Mouse (Mus musculus): ENCODE measurements around the gene Gm10974.

DNA sequence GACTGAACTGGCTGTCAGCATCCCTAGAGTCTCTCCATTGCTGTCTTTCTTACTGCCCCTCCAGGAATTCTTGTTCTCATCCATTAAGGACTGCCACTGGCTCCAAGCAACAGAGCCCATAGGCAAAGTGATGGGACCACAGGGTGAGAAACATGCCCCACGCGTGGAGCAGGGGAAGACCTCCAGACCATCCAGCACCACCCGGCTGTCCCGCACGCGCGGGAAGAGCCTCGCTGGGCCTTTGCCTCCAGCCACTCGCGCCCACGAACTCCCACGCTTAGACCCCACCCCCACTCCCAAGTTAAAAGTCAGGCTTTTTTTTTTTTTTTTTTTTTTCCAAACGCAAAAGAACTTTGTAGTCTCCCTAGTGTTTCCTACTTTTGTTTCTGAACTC lies 21.7 kb downstream of the Gm10974 start:
- no peak for TF ChIP-seq CTCF (conservative IDR thresholded peaks at IDR 0.05; ENCODE audit: low read length)
- TF ChIP-seq NANOG (IDR thresholded peaks at IDR 0.05; ENCODE audit: borderline replicate concordance, low read length) = no peak
